Mouse (Mus musculus) forebrain, embryonic 15.5 days (tissue): ENCODE data around the gene Zdhhc6. TPM values are rescaled to one million over a fixed set of nuclear protein-coding genes. Genes with fewer than 3 reads are reported as not detected.

ENCODE experiments used
- ATAC-seq: fragments of 200-750 bp; cut with Nextera tagmentation; replicated peaks from 2 replicates; pipeline ENCODE4 v1.8.0; 2017; ENCODE audit warnings: mild to moderate bottlenecking, moderate TSS enrichment, moderate library complexity
- H3K27ac ChIP-seq: fragments of 300-500 bp; sonication (generic); replicated peaks from 2 replicates; pipeline ENCODE4 v1.5.1; 2015; ENCODE audit warnings: mild to moderate bottlenecking, inconsistent platforms
- H3K27me3 ChIP-seq: fragments of 300-500 bp; sonication (generic); 2 replicates; pipeline ENCODE4 v1.6.1; 2015; ENCODE audit warnings: inconsistent platforms
- H3K36me3 ChIP-seq: fragments of 300-500 bp; sonication (generic); 2 replicates; pipeline ENCODE4 v1.6.1; 2015; ENCODE audit warnings: mild to moderate bottlenecking, inconsistent platforms
- H3K4me1 ChIP-seq: fragments of 300-500 bp; sonication (generic); 2 replicates; pipeline ENCODE4 v1.6.1; 2015; ENCODE audit warnings: inconsistent platforms
- H3K4me2 ChIP-seq: fragments of 300-500 bp; sonication (generic); replicated peaks from 2 replicates; pipeline ENCODE4 v1.6.1; 2015; ENCODE audit warnings: mild to moderate bottlenecking, inconsistent platforms
- H3K4me3 ChIP-seq: fragments of 300-500 bp; sonication (generic); 2 replicates; pipeline ENCODE4 v1.5.1; 2015; ENCODE audit warnings: mild to moderate bottlenecking, inconsistent platforms
- H3K9ac ChIP-seq: fragments of 300-500 bp; sonication (generic); replicated peaks from 2 replicates; pipeline ENCODE4 v1.6.1; 2015; ENCODE audit warnings: mild to moderate bottlenecking, inconsistent platforms
- H3K9me3 ChIP-seq: fragments of 300-500 bp; sonication (generic); 2 replicates; pipeline ENCODE4 v1.6.1; 2016; ENCODE audit warnings: inconsistent platforms
- WGBS: fragments of 180-500 bp; shearing (Covaris S2); methylation state at CpG from one replicate; pipeline ENCODE4 v1.1.7; 2015; ENCODE audit warnings: mixed read lengths; 5-methylcytosine and 5-hydroxymethylcytosine counted together
- polyA plus RNA-seq: library from polyadenylated mRNA; unstranded; fragments of >200 nt; fragmentation: Nextera tagmentation; extraction: Ambion mirVana; gene quantifications from 2 replicates; pipeline ENCODE4 v1.2.1, GENCODE M21; 2015

Zdhhc6 gene
- 64.6 and 66.4 TPM in 2 replicates for polyA plus RNA-seq

- Histone ChIP-seq H3K4me3 (peak within 1 kb of the TSS; percentile 86), H3K9ac (peak within 1 kb of the TSS; percentile 73), H3K4me1 (peaks cover 30% of the 10 kb centered on the region), H3K4me2 (peak within 1 kb of the TSS; percentile 89), H3K27ac (peak within 1 kb of the TSS; percentile 83), H3K27me3 (no peaks in the 10 kb centered on the region), H3K9me3 (no peaks in the 10 kb centered on the region), H3K36me3 (peaks cover 9% of the 10 kb centered on the region)
- ATAC-seq = peak; percentile 84
- under 1% methylated on average over 59 of the region's 60 CpGs for WGBS
Observed at GRCm38 (mm10) chr19:55315452-55316108, at the start of gene Zdhhc6. Zdhhc6 (minus strand) TSS chr19:55316032.

DNA sequence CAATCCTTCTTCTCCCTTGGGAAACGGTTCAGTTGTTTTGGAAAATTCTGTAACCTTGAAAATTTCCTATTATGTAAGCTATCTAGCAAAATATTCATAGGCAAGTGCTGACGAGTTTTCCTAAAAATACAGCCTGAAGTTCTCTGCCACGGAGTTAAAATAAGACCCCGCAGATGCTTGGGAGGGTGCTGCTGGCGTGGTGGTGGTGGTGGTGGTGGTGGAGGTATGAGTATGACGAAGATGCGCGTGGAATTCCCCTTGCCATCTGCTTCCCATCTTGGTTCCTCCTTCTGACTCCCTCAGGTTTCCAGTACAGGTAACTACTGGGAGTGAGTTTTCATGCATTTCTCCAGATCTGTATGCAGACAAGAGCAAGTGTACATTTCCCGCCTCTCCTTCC lies 46.8 kb upstream of the Zdhhc6 start:
- no peak for ATAC-seq
- H3K27me3 ChIP-seq = no peaks in the 10 kb centered on the region
- H3K27ac ChIP-seq = no peak overlapping the region
- H3K4me2 ChIP-seq = no peak overlapping the region
- 94% methylated on average over 9 of the region's 9 CpGs for WGBS
- H3K4me3 ChIP-seq = no peak overlapping the region
- no peaks in the 10 kb centered on the region for H3K36me3 ChIP-seq
- H3K9me3 ChIP-seq = no peaks in the 10 kb centered on the region
- no peaks in the 10 kb centered on the region for H3K4me1 ChIP-seq
- no peak overlapping the region for H3K9ac ChIP-seq

DNA sequence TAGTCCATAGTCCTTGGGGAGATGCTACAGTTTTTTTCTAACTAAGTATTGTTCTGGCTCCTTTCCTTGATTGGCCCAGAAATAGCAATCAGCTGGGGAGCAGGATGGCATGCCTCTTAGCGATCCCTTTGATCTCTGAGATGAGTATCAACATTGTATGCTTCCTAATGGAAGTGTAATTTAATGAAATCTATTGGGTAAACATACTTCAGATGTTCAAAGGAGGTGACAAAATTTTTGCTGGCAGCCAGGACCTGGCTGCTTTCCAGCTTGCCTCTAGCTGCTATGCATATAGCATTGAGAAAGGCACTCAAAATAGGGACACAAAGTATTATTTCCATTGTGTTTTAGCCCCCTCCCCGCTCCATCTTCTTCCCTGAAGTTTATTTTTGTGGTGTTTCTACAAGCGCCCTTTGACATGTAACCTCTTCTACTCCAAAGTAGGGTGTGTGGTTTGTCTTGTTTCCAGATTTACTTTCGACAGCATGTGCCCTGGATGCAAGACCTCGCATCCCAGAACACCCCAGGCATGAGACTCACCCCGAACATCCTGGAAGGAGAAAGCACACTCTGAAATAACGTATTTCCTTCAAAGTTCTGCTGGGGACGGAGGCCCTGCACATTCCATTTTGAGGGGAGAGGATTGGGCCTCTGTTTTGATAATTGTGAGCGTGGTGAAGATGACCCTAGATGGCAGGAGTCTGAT lies 35.0 kb upstream of the Zdhhc6 start:
- ATAC-seq = no peak
- Histone ChIP-seq H3K36me3 (no peaks in the 10 kb centered on the region), H3K4me3 (no peak overlapping the region), H3K4me2 (no peak overlapping the region), H3K9ac (no peak overlapping the region), H3K4me1 (peaks cover 8% of the 10 kb centered on the region; the same call in 1 of the 2 replicates), H3K27me3 (no peaks in the 10 kb centered on the region), H3K9me3 (no peaks in the 10 kb centered on the region), H3K27ac (no peak overlapping the region)
- 74% methylated on average over 9 of the region's 9 CpGs for WGBS

GRCm38 (mm10) chr19:55348187-55348586 lies 32.4 kb upstream of the Zdhhc6 start:
- 90% methylated on average over 3 of the region's 3 CpGs for WGBS

GRCm38 (mm10) chr19:55343274-55343673 lies 27.4 kb upstream of the Zdhhc6 start:
- Histone ChIP-seq H3K9me3 (no peaks in the 10 kb centered on the region), H3K27ac (no peak overlapping the region), H3K4me2 (no peak overlapping the region), H3K4me1 (no peaks in the 10 kb centered on the region), H3K36me3 (no peaks in the 10 kb centered on the region), H3K9ac (no peak overlapping the region), H3K4me3 (no peak overlapping the region), H3K27me3 (no peaks in the 10 kb centered on the region)
- WGBS = 86% methylated on average over 9 of the region's 9 CpGs
- no peak for ATAC-seq

More at GRCm38 (mm10) chr19:55348187-55348586, 32.4 kb upstream of the Zdhhc6 start:
- no peak overlapping the region for H3K4me2 ChIP-seq
- no peaks in the 10 kb centered on the region for H3K27me3 ChIP-seq
- no peak overlapping the region for H3K4me3 ChIP-seq
- no peak overlapping the region for H3K27ac ChIP-seq
- ATAC-seq = no peak
- peaks cover 8% of the 10 kb centered on the region; the same call in 1 of the 2 replicates for H3K4me1 ChIP-seq
- no peaks in the 10 kb centered on the region for H3K36me3 ChIP-seq
- no peak overlapping the region for H3K9ac ChIP-seq
- no peaks in the 10 kb centered on the region for H3K9me3 ChIP-seq

DNA sequence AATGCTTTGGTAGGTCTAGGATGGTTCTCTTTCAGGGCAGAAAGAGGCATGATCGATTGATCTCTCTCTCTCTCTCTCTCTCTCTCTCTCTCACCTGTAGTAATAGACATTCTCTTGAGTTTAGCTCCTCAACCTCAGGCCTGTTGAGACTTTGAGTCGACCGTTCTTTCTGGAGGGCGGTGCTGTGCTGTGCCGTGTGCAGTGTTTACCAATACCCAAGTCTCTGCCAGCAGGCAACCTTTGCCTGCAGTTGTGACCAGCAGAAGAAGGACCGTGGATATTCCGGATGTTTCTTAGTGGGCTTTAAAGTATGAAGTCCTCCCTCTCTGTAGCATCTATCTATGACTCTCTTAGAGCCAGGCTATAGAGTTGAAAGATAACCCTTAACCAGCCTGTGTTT lies 26.6 kb upstream of the Zdhhc6 start:
- Histone ChIP-seq H3K27ac (no peak overlapping the region), H3K4me1 (no peaks in the 10 kb centered on the region), H3K27me3 (no peaks in the 10 kb centered on the region), H3K9me3 (no peaks in the 10 kb centered on the region), H3K4me2 (no peak overlapping the region), H3K36me3 (no peaks in the 10 kb centered on the region), H3K9ac (no peak overlapping the region), H3K4me3 (no peak overlapping the region)
- ATAC-seq = no peak
- 92% methylated on average over 7 of the region's 7 CpGs for WGBS

DNA sequence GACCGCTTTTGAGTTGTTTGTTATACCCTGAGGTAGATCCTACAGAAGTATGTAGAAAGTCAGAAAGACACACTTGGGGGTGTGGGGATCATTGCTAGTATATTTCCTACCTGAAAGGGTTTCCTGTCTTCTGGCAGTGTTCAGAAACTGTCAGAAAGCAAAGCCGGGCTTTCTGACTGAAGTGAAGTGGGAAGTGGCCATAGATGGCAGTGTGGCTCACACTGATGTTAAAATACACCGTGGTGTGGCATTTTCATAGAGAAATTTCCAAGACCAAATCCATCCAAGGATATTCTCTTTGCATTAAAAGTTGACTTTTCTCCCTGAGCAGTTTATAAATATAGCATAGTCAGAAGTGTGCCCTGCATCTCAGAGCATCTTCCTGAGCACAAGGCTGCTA lies 25.5 kb upstream of the Zdhhc6 start:
- Histone ChIP-seq H3K36me3 (no peaks in the 10 kb centered on the region), H3K4me2 (no peak overlapping the region), H3K4me1 (peaks cover 4% of the 10 kb centered on the region), H3K27me3 (no peaks in the 10 kb centered on the region), H3K9ac (no peak overlapping the region), H3K9me3 (no peaks in the 10 kb centered on the region), H3K4me3 (no peak overlapping the region), H3K27ac (no peak overlapping the region)
- 75% methylated on average over 3 of the region's 3 CpGs for WGBS
- no peak for ATAC-seq

DNA sequence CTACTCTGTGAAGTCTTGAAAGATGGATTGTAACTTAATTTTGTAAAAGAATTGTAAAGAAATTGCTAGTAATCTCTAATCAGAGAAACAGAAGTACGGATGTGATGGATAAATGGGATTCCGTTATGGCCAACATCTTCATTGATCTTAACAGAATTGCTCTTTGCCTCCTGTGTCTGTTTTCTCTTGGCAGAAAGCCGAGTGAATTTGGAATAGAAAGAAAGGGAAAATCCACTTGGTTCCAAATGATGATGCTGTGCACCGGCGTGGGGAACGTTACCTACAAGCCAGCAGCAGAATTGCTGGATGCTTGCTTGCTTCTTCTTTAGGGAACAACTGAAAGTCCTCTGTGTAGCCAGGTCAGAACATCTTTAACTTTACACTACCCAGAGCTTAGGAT lies 24.7 kb upstream of the Zdhhc6 start:
- H3K27ac ChIP-seq = no peak overlapping the region
- H3K4me1 ChIP-seq = peaks cover 5% of the 10 kb centered on the region
- H3K4me3 ChIP-seq = no peak overlapping the region
- WGBS = 77% methylated on average over 6 of the region's 6 CpGs
- no peaks in the 10 kb centered on the region for H3K27me3 ChIP-seq
- H3K9me3 ChIP-seq = no peaks in the 10 kb centered on the region
- no peak overlapping the region for H3K9ac ChIP-seq
- H3K36me3 ChIP-seq = no peaks in the 10 kb centered on the region
- no peak for ATAC-seq
- no peak overlapping the region for H3K4me2 ChIP-seq

DNA sequence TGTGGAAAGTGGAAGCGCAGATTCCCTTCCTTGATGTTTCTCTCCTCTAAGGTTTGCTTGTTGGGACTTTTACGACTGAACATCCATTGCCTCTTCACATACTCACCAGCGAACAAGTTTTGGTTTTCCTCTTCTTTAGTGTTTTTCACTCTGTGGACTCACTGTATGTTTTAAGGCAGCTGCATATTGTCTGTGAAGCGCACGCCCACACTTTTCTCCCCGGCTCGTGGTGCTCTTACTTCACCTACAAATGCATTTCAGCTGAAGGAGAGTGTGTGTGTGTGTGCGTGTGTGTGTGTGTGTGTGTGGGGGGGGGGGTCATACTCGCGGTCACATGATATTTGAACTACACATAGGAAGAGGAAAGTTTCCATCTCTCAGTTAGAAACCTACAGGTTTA lies 21.8 kb upstream of the Zdhhc6 start:
- Histone ChIP-seq H3K36me3 (no peaks in the 10 kb centered on the region), H3K4me2 (no peak overlapping the region), H3K9ac (no peak overlapping the region), H3K9me3 (no peaks in the 10 kb centered on the region), H3K4me1 (peaks cover 5% of the 10 kb centered on the region), H3K4me3 (no peak overlapping the region), H3K27ac (no peak overlapping the region), H3K27me3 (no peaks in the 10 kb centered on the region)
- WGBS = 92% methylated on average over 10 of the region's 10 CpGs
- ATAC-seq = no peak

GRCm38 (mm10) chr19:55337066-55337465 lies 21.2 kb upstream of the Zdhhc6 start:
- H3K36me3 ChIP-seq = no peaks in the 10 kb centered on the region
- no peak overlapping the region for H3K27ac ChIP-seq

DNA sequence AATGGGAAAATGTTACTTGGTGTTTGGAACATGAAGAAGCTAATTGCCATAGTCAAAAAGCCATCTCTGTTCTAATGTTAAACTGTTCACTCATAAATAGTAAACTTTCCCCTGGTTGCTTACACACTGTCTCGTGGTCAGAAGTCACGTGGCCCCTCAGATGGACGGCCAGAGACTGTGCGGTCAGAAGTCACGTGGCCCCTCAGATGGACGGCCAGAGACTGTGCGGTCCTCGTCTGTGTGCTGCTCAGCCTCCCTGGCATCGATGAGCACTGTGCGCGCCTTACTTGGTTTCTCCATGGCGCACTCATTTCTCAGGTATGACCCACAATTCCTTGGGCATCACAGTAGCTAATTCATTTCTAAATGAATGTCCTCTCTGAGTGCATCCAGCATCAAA lies 20.6 kb upstream of the Zdhhc6 start:
- Histone ChIP-seq H3K9me3 (no peaks in the 10 kb centered on the region), H3K4me2 (no peak overlapping the region), H3K27ac (no peak overlapping the region), H3K36me3 (no peaks in the 10 kb centered on the region), H3K9ac (no peak overlapping the region), H3K4me1 (peaks cover 5% of the 10 kb centered on the region), H3K27me3 (no peaks in the 10 kb centered on the region), H3K4me3 (no peak overlapping the region)
- ATAC-seq = no peak
- 84% methylated on average over 12 of the region's 12 CpGs for WGBS

More at GRCm38 (mm10) chr19:55337066-55337465, 21.2 kb upstream of the Zdhhc6 start:
- Histone ChIP-seq H3K27me3 (no peaks in the 10 kb centered on the region), H3K9ac (no peak overlapping the region), H3K4me2 (no peak overlapping the region), H3K4me1 (peaks cover 5% of the 10 kb centered on the region), H3K9me3 (no peaks in the 10 kb centered on the region), H3K4me3 (no peak overlapping the region)
- WGBS = 66% methylated on average over 9 of the region's 9 CpGs
- no peak for ATAC-seq

DNA sequence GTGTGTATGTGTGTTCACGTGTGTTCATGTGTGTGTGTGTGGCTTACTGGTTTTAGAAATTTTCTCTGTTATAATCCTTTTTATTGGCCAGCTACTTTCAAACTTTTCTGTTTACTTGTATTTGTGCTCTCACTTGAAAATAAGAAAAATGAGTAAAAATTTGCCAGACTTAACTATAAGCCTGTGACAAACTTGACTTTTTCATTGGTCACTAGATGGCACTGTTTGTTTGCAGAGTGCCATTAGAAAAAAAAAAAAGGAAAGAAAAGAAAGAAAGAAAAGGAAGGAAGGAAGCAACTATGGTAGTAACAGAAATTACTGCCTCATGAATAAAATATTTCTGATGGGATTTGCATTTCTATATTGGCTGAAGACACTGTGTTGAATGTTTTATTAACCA lies 20.0 kb upstream of the Zdhhc6 start:
- ATAC-seq = no peak; the same call in 1 of the 2 replicates
- Histone ChIP-seq H3K9me3 (no peaks in the 10 kb centered on the region), H3K36me3 (no peaks in the 10 kb centered on the region; the same call in 1 of the 2 replicates), H3K27ac (no peak overlapping the region), H3K4me1 (peaks cover 5% of the 10 kb centered on the region), H3K27me3 (no peaks in the 10 kb centered on the region), H3K4me2 (no peak overlapping the region), H3K4me3 (no peak overlapping the region), H3K9ac (no peak overlapping the region)
- WGBS = 97% methylated on average over 1 of the region's 1 CpGs
